Mouse (Mus musculus) liver, embryonic 11.5 days (tissue): ENCODE measurements around the gene Pou6f2. TPM values are rescaled to one million over a fixed set of nuclear protein-coding genes. Genes with fewer than 3 reads are reported as not detected.

Experiments used
- ATAC-seq: fragments of 200-750 bp; cut with Nextera tagmentation; replicated peaks from 2 replicates; pipeline ENCODE4 v1.8.0; 2017; ENCODE audit warnings: moderate number of reproducible peaks, mild to moderate bottlenecking, moderate TSS enrichment, moderate library complexity; ENCODE audit not compliant: low FRiP score
- DNase-seq: peaks from one replicate; pipeline ENCODE4 v3.0.0-alpha.2; 2017; ENCODE audit warnings: low spot score
- H3K27ac ChIP-seq: fragments of 300-500 bp; sonication (generic); 2 replicates; pipeline ENCODE4 v1.5.1; 2014; ENCODE audit warnings: mild to moderate bottlenecking, low read depth, low read length, control low read depth
- H3K27me3 ChIP-seq: fragments of 300-500 bp; sonication (generic); replicated peaks from 2 replicates; pipeline ENCODE4 v1.6.1; 2014; ENCODE audit warnings: low read length, mixed read lengths; ENCODE audit not compliant: control insufficient read depth, insufficient read depth
- H3K36me3 ChIP-seq: fragments of 300-500 bp; sonication (generic); 2 replicates; pipeline ENCODE4 v1.6.1; 2014; ENCODE audit warnings: mild to moderate bottlenecking, low read length, moderate library complexity, mixed read lengths; ENCODE audit not compliant: control insufficient read depth, insufficient read depth
- H3K4me1 ChIP-seq: fragments of 300-500 bp; sonication (generic); replicated peaks from 2 replicates; pipeline ENCODE4 v1.6.1; 2014; ENCODE audit warnings: low read length, mixed read lengths; ENCODE audit not compliant: control insufficient read depth, insufficient read depth
- H3K4me2 ChIP-seq: fragments of 300-500 bp; sonication (generic); 2 replicates; pipeline ENCODE4 v1.6.1; 2014; ENCODE audit warnings: mild to moderate bottlenecking, control low read depth, moderate library complexity
- H3K4me3 ChIP-seq: fragments of 300-500 bp; sonication (generic); 2 replicates; pipeline ENCODE4 v1.5.1; 2014; ENCODE audit warnings: low read depth, low read length, control low read depth
- H3K9ac ChIP-seq: fragments of 300-500 bp; sonication (generic); 2 replicates; pipeline ENCODE4 v1.6.1; 2014; ENCODE audit warnings: low read depth, low read length, control low read depth
- H3K9me3 ChIP-seq: fragments of 300-500 bp; sonication (generic); 2 replicates; pipeline ENCODE4 v1.6.1; 2016; ENCODE audit warnings: low read length, inconsistent platforms, mixed read lengths; ENCODE audit not compliant: control insufficient read depth
- WGBS: fragments of 180-500 bp; shearing (Covaris S2); extraction: QIAGEN DNeasy Blood & Tissue Kit; methylation state at CpG from one replicate; pipeline ENCODE4 v1.1.7; 2014; 5-methylcytosine and 5-hydroxymethylcytosine counted together
- polyA plus RNA-seq: library from polyadenylated mRNA; unstranded; fragments of >200 nt; fragmentation: Nextera tagmentation; extraction: Ambion mirVana; gene quantifications from 2 replicates; pipeline ENCODE4 v1.2.1, GENCODE M21; 2014

Pou6f2 gene
- polyA plus RNA-seq, result 0.08 TPM in 1 of 2 replicates, not detected in the other

DNA sequence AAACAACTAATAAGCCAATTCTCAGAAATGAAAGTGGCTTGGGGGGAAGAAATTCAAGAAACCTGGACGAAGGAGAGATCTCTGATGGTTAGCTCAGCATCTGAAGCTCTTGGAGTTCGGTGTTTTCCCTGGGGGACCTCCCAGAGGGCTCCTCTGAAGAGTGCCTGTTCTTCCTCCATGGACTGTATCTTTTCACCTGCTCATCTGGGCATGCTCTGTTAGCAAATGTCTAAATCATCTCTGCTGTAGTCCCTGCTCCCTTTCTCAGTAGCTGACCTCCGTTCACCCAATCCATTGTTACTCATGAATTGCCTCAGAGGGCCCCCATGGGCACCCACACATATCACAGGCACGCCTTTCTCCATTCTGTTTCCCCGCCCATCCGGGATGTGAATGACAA lies at the start of gene Pou6f2:
Gene Pou6f2, minus strand, starts transcription at position 101 of the 400 bp plus-strand sequence.
- DNase-seq (no peak), ATAC-seq (no peak)
- no peaks in the 10 kb centered on the region for H3K27me3 ChIP-seq
- no peak within 1 kb of the TSS for H3K4me2 ChIP-seq
- no peaks in the 10 kb centered on the region for H3K36me3 ChIP-seq
- no peaks in the 10 kb centered on the region for H3K4me1 ChIP-seq
- 83% methylated on average over 6 of the region's 6 CpGs for WGBS
- no peaks in the 10 kb centered on the region for H3K9me3 ChIP-seq
- H3K9ac ChIP-seq, result no peak within 1 kb of the TSS
- H3K27ac ChIP-seq, result no peak within 1 kb of the TSS
- H3K4me3 ChIP-seq, result no peak within 1 kb of the TSS

DNA sequence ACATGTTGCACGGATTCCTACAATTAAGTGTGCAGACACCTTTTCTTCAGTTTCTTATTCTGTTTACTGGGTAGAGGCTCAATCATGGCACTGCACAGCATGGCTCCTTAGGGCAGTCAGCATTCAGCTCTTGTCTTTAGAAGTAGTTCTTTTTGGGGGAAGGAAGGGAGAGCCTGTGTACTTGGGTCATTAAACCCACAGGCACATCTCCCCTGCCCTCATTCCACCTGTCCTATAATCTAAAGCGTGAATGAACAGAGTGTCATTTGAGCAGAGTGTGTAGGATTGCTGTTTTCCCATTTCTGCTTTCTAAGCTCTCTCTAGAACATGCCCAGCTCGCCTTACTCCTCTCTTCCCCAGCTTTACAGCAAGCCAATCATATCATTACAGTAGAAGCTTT lies 42.4 kb upstream of the Pou6f2 start:
- Histone ChIP-seq H3K9me3 (no peaks in the 10 kb centered on the region), H3K36me3 (no peaks in the 10 kb centered on the region), H3K9ac (no peak overlapping the region), H3K4me1 (no peaks in the 10 kb centered on the region), H3K27me3 (no peaks in the 10 kb centered on the region), H3K27ac (no peak overlapping the region), H3K4me2 (no peak overlapping the region), H3K4me3 (no peak overlapping the region)
- ATAC-seq, result no peak
- DNase-seq, result no peak
- 73% methylated on average over 3 of the region's 3 CpGs for WGBS

DNA sequence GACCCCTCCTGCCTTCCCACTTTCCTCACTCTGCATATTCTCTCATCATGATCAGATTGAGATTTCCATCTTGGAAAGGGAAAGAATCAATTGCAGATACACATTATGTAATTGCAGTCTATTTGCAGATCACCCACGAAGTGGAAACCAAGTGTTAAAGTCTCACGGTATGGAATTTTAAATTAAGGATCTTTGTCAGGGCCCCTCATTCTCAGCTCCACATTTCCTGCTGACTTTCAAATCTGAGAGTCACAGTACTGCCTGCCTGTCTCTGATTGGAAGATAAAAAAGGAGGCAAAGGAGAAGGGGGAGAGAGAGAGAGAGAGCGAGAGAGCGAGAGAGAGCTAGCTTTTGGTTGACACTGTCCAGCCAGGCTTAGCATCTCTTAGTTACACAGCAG lies 9.8 kb downstream of the Pou6f2 start:
- Histone ChIP-seq H3K4me2 (no peak overlapping the region), H3K9ac (no peak overlapping the region), H3K4me1 (no peaks in the 10 kb centered on the region), H3K27me3 (no peaks in the 10 kb centered on the region), H3K36me3 (no peaks in the 10 kb centered on the region), H3K27ac (no peak overlapping the region), H3K4me3 (no peak overlapping the region), H3K9me3 (no peaks in the 10 kb centered on the region)
- WGBS, result 78% methylated on average over 4 of the region's 4 CpGs
- DNase-seq, result no peak
- ATAC-seq, result no peak

DNA sequence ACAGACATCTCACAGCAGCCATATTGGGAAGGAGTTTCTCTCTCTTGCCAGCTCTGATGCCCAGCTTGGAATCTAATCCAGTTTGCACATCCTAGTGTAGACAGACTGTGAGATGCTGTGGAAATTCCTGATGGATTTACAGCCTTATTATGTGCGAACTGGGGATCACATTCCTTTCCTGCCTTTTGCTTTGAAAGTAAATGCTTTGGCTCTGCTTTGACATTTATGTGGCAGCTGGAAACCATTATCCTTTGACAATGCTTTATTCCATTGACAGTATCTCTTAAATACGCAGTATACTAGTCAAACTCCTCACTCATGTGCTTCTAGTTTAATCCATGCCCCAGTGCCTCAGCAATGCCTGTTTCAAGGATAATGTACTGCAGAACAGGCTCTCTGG lies 34.1 kb downstream of the Pou6f2 start:
- H3K36me3 ChIP-seq, result no peaks in the 10 kb centered on the region
- no peak overlapping the region for H3K4me2 ChIP-seq
- no peak overlapping the region for H3K4me3 ChIP-seq
- H3K9ac ChIP-seq, result no peak overlapping the region
- ATAC-seq (no peak), DNase-seq (no peak)
- no peaks in the 10 kb centered on the region for H3K27me3 ChIP-seq
- H3K4me1 ChIP-seq, result no peaks in the 10 kb centered on the region
- no peak overlapping the region for H3K27ac ChIP-seq
- 49% methylated on average over 2 of the region's 2 CpGs for WGBS
- H3K9me3 ChIP-seq, result no peaks in the 10 kb centered on the region

DNA sequence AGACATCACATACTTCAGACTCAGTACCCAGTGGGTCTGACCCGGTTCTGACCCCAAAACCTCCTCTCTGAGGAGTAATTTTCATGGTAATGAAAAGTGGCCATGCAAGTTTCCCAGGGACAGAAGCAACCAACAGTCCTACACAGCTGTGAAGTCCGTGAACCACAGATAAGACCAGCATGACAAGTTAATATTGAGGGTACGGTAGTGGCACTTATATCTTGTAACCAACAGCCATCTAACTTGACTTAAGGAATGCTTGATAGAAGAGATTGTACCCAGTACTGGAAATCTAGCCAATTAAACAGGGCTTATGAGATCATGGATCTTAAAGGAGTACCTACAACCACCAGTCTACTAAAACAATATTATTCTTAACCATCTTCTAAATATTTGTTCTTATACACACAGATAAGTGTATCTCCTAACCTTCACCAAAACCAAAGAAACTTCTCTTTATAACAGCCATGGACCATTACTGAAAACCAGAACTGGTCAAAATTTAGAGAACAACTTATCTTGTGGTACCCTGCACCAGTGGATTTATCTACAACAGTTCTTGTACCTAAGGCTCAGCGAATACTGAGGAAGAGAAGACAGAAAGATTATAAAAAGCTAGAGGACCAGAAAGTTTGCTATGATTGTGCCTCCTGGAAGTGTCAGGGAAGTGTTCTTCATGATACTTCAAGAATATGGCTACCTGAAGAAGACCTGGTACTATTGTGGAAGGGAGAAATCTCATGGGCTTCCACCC lies 52.7 kb downstream of the Pou6f2 start:
- ATAC-seq (peak; percentile 89), DNase-seq (no peak)
- Histone ChIP-seq H3K9me3 (no peaks in the 10 kb centered on the region), H3K4me2 (no peak overlapping the region), H3K9ac (no peak overlapping the region), H3K36me3 (no peaks in the 10 kb centered on the region), H3K27ac (no peak overlapping the region), H3K4me3 (no peak overlapping the region), H3K27me3 (no peaks in the 10 kb centered on the region), H3K4me1 (no peaks in the 10 kb centered on the region)
- 54% methylated on average over 4 of the region's 4 CpGs for WGBS

DNA sequence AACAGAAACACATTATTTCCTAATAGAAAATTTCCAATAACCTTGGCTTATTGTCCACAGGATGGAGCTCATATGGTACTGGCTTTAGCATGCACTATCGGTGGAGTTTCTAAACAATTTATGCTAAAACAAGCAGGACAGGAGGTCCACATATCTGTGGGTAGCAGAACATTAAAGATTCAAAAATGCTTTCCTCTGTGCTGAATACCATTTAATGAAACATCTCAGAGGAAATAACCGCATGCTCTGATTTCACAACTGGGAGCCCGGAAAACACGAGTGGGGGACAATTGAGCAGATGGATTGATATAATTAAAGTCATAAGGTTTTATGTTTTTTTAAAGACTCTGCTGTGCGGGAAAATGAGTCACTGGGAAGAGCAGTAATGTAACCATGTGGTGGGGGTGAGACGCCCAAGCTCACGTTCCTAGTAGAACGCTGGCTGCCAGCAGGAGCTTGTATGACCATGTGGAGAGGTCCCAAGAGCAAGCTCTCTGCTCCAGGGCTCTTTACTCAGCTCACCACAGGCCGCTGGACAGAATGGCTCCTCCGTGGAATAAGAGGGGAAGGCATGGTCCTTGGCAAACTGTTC lies 58.5 kb downstream of the Pou6f2 start:
- no peak for ATAC-seq
- Histone ChIP-seq H3K27ac (no peak overlapping the region), H3K27me3 (no peaks in the 10 kb centered on the region), H3K4me1 (no peaks in the 10 kb centered on the region), H3K9me3 (no peaks in the 10 kb centered on the region), H3K9ac (no peak overlapping the region), H3K4me3 (no peak overlapping the region), H3K4me2 (no peak overlapping the region), H3K36me3 (no peaks in the 10 kb centered on the region)
- no peak for DNase-seq
- 78% methylated on average over 10 of the region's 10 CpGs for WGBS

DNA sequence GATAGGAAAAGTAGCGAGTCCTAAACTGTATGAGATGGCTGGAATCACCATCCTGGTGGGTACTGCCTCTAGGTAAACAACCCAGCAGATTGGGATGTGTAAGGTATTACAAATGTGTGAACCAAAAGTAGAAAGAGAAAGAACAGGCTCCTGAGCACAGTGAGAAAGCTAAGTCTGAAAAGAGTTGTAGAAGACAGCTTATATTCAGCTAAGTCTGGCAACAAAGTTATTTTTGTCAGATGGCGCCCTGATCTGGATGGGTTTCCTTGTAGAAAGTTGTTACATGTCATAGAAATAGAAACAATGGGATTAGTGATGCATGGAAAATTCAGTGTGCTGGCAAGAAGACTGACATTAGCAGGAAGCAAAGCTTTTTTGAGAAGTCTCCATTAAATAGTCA lies 59.5 kb downstream of the Pou6f2 start:
- ATAC-seq, result no peak

DNA sequence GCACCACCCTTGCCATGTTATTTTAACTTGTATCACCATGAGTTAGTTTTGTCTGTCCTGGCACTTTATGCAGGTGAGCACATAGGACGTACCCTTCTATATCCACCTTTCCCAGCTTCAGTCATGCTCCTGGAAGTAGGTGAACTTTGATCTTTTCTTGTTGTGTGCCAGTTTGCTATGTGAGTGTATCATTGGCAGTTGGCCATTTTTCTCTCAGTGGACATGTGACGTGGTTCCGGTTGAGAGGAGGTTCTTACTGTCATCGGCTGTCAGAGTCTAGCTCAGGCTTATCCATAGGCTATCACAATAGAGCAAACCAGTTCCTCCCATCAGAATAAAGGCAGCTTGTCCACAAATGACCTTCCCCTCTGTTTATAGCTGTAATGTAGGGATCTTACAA lies 63.5 kb downstream of the Pou6f2 start:
- Histone ChIP-seq H3K4me1 (no peaks in the 10 kb centered on the region), H3K9me3 (no peaks in the 10 kb centered on the region), H3K36me3 (no peaks in the 10 kb centered on the region), H3K4me2 (no peak overlapping the region), H3K4me3 (no peak overlapping the region), H3K27me3 (no peaks in the 10 kb centered on the region), H3K27ac (no peak overlapping the region), H3K9ac (no peak overlapping the region)
- ATAC-seq (no peak), DNase-seq (no peak)
- 88% methylated on average over 4 of the region's 4 CpGs for WGBS

More for the DNA sequence above, 59.5 kb downstream of the Pou6f2 start:
- Histone ChIP-seq H3K4me3 (no peak overlapping the region), H3K4me1 (no peaks in the 10 kb centered on the region), H3K27ac (no peak overlapping the region), H3K4me2 (no peak overlapping the region), H3K9ac (no peak overlapping the region), H3K36me3 (no peaks in the 10 kb centered on the region), H3K9me3 (no peaks in the 10 kb centered on the region), H3K27me3 (no peaks in the 10 kb centered on the region)
- WGBS, result 75% methylated on average over 2 of the region's 2 CpGs
- no peak for DNase-seq

DNA sequence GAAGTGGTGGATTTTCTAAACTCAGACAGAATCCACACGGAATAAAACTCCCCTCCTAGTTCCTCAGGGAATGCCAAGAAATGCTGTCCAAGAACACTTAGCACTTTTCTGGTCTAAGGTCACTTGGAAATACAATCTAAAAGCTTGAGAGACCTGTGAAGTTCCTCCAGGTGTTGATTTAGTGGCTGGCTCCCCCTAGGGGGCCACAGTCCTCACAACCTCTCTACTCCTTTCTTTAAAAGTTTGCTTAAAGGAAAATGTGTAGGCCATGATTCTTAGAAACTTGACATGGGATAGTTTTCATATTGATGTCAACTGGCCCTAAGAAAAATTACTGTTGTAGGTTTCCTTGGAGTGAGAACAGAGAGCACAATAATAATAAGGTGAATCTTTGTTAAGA lies 64.9 kb downstream of the Pou6f2 start:
- H3K9ac ChIP-seq, result no peak overlapping the region
- H3K4me3 ChIP-seq, result no peak overlapping the region
- no peaks in the 10 kb centered on the region for H3K4me1 ChIP-seq
- no peak overlapping the region for H3K4me2 ChIP-seq
- 35% methylated on average over 1 of the region's 1 CpGs for WGBS
- H3K27me3 ChIP-seq, result no peaks in the 10 kb centered on the region
- H3K9me3 ChIP-seq, result no peaks in the 10 kb centered on the region
- no peaks in the 10 kb centered on the region for H3K36me3 ChIP-seq
- H3K27ac ChIP-seq, result no peak overlapping the region
- no peak for ATAC-seq
- no peak for DNase-seq
